Mouse (Mus musculus): ENCODE measurements around the gene Jazf1. TPM values are rescaled to one million over a fixed set of nuclear protein-coding genes. Genes with fewer than 3 reads are reported as not detected.
A peak's percentile ranks its signal among the peaks of the same experiment; 100 is the strongest.

Jazf1 gene
- polyA plus RNA-seq, 1 experiment from 2014 or later = 1.4 TPM

DNA sequence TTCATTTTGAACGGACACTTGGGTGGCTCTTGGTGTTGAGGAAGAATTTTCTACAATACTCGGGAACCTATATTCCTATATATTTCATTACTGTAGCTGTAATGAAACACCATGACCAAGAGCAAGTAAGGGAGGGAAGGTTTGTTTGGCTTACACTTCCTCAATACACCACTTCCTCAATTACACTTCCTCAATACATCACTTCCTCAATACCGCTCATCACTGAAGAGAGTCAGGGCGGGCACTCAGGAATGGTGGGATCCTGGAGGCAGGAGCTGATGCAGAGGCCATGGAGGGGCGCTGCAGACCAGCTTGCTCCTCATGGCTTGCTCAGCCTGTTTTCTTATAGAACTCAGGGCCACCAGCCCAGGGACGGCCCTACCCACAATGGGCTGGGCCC lies 225.8 kb downstream of the Jazf1 start:
- DNase-seq = no peak
- H3K9ac ChIP-seq = no peak overlapping the region
- 40% methylated on average over 6 of the region's 6 CpGs for WGBS (ENCODE audit: insufficient replicate concordance)
- ATAC-seq (ENCODE audit: low read depth) = no peak
- no peak overlapping the region for H3K4me3 ChIP-seq (replicated peaks)
- no peak overlapping the region for H3K4me2 ChIP-seq
- H3K36me3 ChIP-seq = no peaks in the 10 kb centered on the region
- H3K9me3 ChIP-seq (replicated peaks) = no peaks in the 10 kb centered on the region
- no peak overlapping the region for H3K27ac ChIP-seq
- H3K27me3 ChIP-seq = no peaks in the 10 kb centered on the region
- H3K4me1 ChIP-seq (replicated peaks) = no peaks in the 10 kb centered on the region

DNA sequence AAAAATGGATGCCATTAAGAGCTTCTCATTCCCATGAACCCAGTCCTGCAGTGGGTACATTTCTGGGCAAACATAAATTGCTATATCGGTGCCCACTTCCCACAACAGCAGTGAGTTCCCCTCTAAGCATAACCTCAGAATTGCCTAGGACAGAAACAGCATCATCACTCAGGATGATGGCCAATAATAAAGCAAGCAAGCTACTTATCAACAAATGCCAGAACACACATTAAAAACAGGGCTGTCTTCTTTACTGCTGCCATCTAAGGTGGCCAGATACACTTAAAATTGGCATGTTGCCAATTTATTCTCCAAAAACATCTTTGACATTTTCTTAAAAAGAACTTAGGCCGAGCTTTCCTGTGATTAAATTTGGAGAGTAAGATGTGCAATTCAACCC lies 226.8 kb downstream of the Jazf1 start:
- DNase-seq (no peak), ATAC-seq (ENCODE audit: low read depth) (no peak)
- Histone ChIP-seq H3K4me2 (no peak overlapping the region), H3K4me1 (replicated peaks) (no peaks in the 10 kb centered on the region), H3K27me3 (no peaks in the 10 kb centered on the region), H3K36me3 (no peaks in the 10 kb centered on the region), H3K4me3 (replicated peaks) (no peak overlapping the region), H3K9me3 (replicated peaks) (no peaks in the 10 kb centered on the region), H3K27ac (no peak overlapping the region), H3K9ac (no peak overlapping the region)
- WGBS (ENCODE audit: insufficient replicate concordance) = 53% methylated on average over 2 of the region's 2 CpGs

DNA sequence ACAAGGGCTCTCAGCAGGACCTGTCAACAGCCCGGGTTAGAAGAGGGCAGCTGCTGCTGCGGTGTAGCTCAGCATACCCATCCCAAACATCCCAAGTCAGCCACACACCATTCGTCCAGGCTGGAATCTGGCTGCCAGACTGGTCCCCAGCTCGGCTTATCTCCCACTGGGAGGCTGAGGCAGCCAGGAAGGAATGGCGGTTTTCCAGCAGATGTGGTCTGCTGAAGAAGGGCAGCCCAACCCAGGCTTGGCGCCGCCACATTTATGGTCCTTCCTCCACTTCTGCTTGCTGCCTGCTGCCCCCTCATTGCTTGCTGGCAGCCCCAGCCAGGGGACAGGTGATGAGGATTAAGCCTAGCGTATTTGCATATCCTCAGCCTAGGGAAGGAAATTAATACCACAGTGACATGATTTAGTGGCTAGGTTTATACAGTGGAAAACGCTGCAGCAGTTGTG lies 227.8 kb downstream of the Jazf1 start:
- Histone ChIP-seq H3K27me3 (no peaks in the 10 kb centered on the region), H3K36me3 (no peaks in the 10 kb centered on the region), H3K4me2 (no peak overlapping the region), H3K9ac (no peak overlapping the region), H3K4me1 (replicated peaks) (no peaks in the 10 kb centered on the region), H3K27ac (no peak overlapping the region), H3K4me3 (replicated peaks) (no peak overlapping the region), H3K9me3 (replicated peaks) (no peaks in the 10 kb centered on the region)
- DNase-seq (no peak), ATAC-seq (ENCODE audit: low read depth) (no peak)
- 52% methylated on average over 9 of the region's 9 CpGs for WGBS (ENCODE audit: insufficient replicate concordance)

DNA sequence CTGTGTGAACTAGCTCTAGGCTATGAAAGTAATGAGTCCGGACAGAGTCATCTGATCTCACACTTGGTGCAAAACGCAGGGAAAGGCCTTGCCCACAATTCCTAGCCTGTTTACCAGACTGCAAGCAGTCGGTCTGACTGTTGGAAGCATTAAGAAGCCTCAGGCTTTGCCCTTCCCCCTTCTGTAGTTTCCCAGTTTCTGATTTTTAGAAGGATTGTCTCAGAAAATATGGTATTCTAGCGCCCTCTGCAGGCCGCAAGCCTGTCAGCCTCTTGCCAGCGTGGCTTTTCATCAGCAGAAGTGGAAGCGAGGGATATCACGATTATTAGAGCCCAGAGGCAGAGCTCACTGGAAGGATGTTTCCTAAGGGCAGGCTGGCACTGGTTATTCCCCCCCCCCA lies 229.7 kb downstream of the Jazf1 start:
- no peak overlapping the region for H3K4me3 ChIP-seq (replicated peaks)
- no peak overlapping the region for H3K27ac ChIP-seq
- H3K36me3 ChIP-seq = no peaks in the 10 kb centered on the region
- no peaks in the 10 kb centered on the region for H3K27me3 ChIP-seq
- 11% methylated on average over 8 of the region's 8 CpGs for WGBS (ENCODE audit: insufficient replicate concordance)
- H3K9ac ChIP-seq = no peak overlapping the region
- H3K9me3 ChIP-seq (replicated peaks) = no peaks in the 10 kb centered on the region
- ATAC-seq (ENCODE audit: low read depth) = no peak
- H3K4me2 ChIP-seq = no peak overlapping the region
- no peaks in the 10 kb centered on the region for H3K4me1 ChIP-seq (replicated peaks)
- peak; percentile 32 for DNase-seq

DNA sequence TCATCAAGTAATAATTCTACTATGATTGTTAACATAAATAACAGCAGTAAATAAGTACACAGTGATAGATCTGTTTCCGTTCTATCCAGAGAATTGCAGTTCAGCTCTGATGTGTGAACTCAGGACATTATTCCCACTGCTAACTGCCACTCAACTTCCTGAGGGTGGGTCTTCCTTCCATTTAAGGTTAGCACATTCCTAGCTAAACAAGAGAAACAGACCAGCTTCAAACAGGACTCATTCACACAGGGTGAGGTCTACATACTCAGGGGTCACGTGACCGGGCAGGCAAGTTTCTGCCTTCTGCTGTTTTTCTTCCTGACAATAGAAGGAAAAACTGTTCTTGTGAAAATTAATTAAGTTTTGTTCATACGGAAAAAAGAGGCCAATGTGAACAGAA lies 230.6 kb downstream of the Jazf1 start:
- Histone ChIP-seq H3K4me1 (replicated peaks) (no peaks in the 10 kb centered on the region), H3K9me3 (replicated peaks) (no peaks in the 10 kb centered on the region), H3K4me3 (replicated peaks) (no peak overlapping the region), H3K9ac (no peak overlapping the region), H3K4me2 (no peak overlapping the region), H3K27me3 (no peaks in the 10 kb centered on the region), H3K36me3 (no peaks in the 10 kb centered on the region), H3K27ac (no peak overlapping the region)
- WGBS (ENCODE audit: insufficient replicate concordance) = 67% methylated on average over 4 of the region's 4 CpGs
- ATAC-seq (ENCODE audit: low read depth) = no peak
- DNase-seq = no peak

GRCm38 (mm10) chr6:52836201-52836950 lies 232.1 kb downstream of the Jazf1 start:
- no peak for DNase-seq
- Histone ChIP-seq H3K4me3 (replicated peaks) (no peak overlapping the region), H3K4me1 (replicated peaks) (no peaks in the 10 kb centered on the region), H3K27me3 (no peaks in the 10 kb centered on the region), H3K9me3 (replicated peaks) (no peaks in the 10 kb centered on the region), H3K36me3 (no peaks in the 10 kb centered on the region), H3K27ac (no peak overlapping the region), H3K4me2 (no peak overlapping the region), H3K9ac (no peak overlapping the region)
- ATAC-seq (ENCODE audit: low read depth) = no peak
- WGBS (ENCODE audit: insufficient replicate concordance) = 71% methylated on average over 15 of the region's 15 CpGs

- Histone ChIP-seq H3K27ac (no peak overlapping the region), H3K9ac (no peak overlapping the region), H3K4me3 (replicated peaks) (no peak overlapping the region), H3K27me3 (no peaks in the 10 kb centered on the region), H3K4me2 (no peak overlapping the region), H3K4me1 (replicated peaks) (no peaks in the 10 kb centered on the region), H3K36me3 (no peaks in the 10 kb centered on the region), H3K9me3 (replicated peaks) (no peaks in the 10 kb centered on the region)
- no peak for ATAC-seq (ENCODE audit: low read depth)
- WGBS (ENCODE audit: insufficient replicate concordance) = 62% methylated on average over 2 of the region's 2 CpGs
- DNase-seq = no peak
Measured at GRCm38 (mm10) chr6:52827752-52828277, 240.6 kb downstream of the Jazf1 start.

DNA sequence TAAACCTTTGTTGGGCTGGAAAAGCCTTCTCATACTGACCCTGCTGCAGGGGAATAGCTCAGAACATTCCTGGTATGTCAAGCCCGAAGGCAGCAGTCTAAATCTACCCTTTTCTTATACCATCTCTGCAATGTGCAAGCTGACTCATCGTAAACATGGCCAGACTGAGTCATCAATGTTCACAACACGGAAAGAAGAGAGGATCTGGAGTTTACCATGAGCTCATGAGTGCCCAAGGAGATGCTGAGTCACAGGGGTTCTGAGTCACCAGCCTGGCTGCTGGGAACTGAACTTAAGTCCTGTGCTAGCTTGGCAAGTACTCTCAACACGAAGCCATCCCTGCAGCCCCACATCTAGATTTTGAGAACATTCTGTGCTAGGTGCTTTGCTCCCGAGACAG lies 242.9 kb downstream of the Jazf1 start:
- WGBS (ENCODE audit: insufficient replicate concordance) = 37% methylated on average over 5 of the region's 5 CpGs
- DNase-seq = peak; percentile 11
- no peak overlapping the region for H3K4me2 ChIP-seq
- H3K4me3 ChIP-seq (replicated peaks) = no peak overlapping the region
- H3K27me3 ChIP-seq = no peaks in the 10 kb centered on the region
- ATAC-seq (ENCODE audit: low read depth) = peak; percentile 31; the same call in 1 of the 2 replicates
- H3K27ac ChIP-seq = no peak overlapping the region
- H3K36me3 ChIP-seq = no peaks in the 10 kb centered on the region
- no peak overlapping the region for H3K9ac ChIP-seq
- no peaks in the 10 kb centered on the region for H3K4me1 ChIP-seq (replicated peaks)
- no peaks in the 10 kb centered on the region for H3K9me3 ChIP-seq (replicated peaks)

DNA sequence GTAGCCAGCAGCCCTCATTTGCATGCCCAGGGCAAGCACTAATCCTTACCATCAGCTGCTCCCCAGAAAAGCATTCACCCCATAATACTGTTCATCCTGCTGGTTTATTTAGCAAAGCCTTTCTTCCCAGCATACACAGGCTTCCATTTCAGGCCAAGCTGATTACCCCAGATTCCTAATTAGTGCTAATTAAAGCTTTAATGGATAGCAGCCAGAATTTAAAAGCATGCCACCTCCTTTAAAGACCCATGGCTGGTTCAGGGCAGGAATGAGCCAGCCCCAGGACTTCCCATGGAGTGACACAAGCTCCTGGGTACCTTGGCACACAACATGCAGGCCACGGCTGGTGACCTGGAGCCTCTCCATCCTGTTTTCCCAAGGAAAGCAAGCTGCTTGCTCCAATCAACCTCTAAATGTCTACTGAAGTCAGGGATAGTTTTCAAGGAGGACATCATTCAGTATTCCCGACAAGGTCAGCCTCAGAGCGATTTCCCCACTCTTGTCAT lies 243.4 kb downstream of the Jazf1 start:
- Histone ChIP-seq H3K27ac (no peak overlapping the region), H3K27me3 (no peaks in the 10 kb centered on the region), H3K9me3 (replicated peaks) (no peaks in the 10 kb centered on the region), H3K4me2 (no peak overlapping the region), H3K4me3 (replicated peaks) (no peak overlapping the region), H3K9ac (no peak overlapping the region), H3K36me3 (no peaks in the 10 kb centered on the region), H3K4me1 (replicated peaks) (no peaks in the 10 kb centered on the region)
- 78% methylated on average over 3 of the region's 3 CpGs for WGBS (ENCODE audit: insufficient replicate concordance)
- ATAC-seq (ENCODE audit: low read depth) (no peak), DNase-seq (no peak)

GRCm38 (mm10) chr6:52823064-52823463 lies 245.4 kb downstream of the Jazf1 start:
- WGBS (ENCODE audit: insufficient replicate concordance) = 65% methylated on average over 7 of the region's 7 CpGs
- ATAC-seq (ENCODE audit: low read depth) (no peak), DNase-seq (no peak)

DNA sequence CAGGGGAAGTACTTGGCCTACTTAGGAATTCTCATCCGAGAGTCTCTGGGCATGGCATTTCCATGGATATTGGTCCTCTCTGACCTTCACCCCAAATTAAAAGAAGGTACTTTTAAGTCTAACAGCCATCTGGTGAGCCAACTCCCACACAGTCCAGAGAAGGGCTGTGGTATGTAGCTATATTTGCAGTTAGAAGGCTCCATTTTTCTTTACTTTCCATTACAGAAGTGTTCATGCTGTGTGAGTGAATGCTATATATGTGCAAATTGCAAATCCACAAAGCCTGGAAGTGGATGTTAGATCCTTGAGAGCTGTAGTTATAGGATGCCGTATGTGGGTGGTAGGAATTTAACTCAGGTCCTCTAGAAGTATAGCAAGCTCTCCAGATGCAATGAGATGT lies 245.8 kb downstream of the Jazf1 start:
- 70% methylated on average over 2 of the region's 2 CpGs for WGBS (ENCODE audit: insufficient replicate concordance)

More at GRCm38 (mm10) chr6:52823064-52823463, 245.4 kb downstream of the Jazf1 start:
- no peaks in the 10 kb centered on the region for H3K4me1 ChIP-seq (replicated peaks)
- no peak overlapping the region for H3K4me2 ChIP-seq
- no peak overlapping the region for H3K4me3 ChIP-seq (replicated peaks)
- no peak overlapping the region for H3K9ac ChIP-seq
- H3K36me3 ChIP-seq = no peaks in the 10 kb centered on the region
- no peaks in the 10 kb centered on the region for H3K27me3 ChIP-seq
- no peak overlapping the region for H3K27ac ChIP-seq
- H3K9me3 ChIP-seq (replicated peaks) = no peaks in the 10 kb centered on the region

GRCm38 (mm10) chr6:52819353-52819752 lies 249.1 kb downstream of the Jazf1 start:
- Histone ChIP-seq H3K9ac (no peak overlapping the region), H3K9me3 (replicated peaks) (no peaks in the 10 kb centered on the region), H3K4me3 (replicated peaks) (no peak overlapping the region), H3K27me3 (no peaks in the 10 kb centered on the region), H3K27ac (no peak overlapping the region), H3K4me2 (no peak overlapping the region), H3K4me1 (replicated peaks) (no peaks in the 10 kb centered on the region), H3K36me3 (no peaks in the 10 kb centered on the region)
- DNase-seq = no peak
- WGBS (ENCODE audit: insufficient replicate concordance) = 70% methylated on average over 8 of the region's 8 CpGs
- ATAC-seq (ENCODE audit: low read depth) = no peak

More for the DNA sequence above, 245.8 kb downstream of the Jazf1 start:
- H3K4me3 ChIP-seq (replicated peaks) = no peak overlapping the region
- DNase-seq = no peak
- no peaks in the 10 kb centered on the region for H3K9me3 ChIP-seq (replicated peaks)
- ATAC-seq (ENCODE audit: low read depth) = no peak
- no peak overlapping the region for H3K27ac ChIP-seq
- no peaks in the 10 kb centered on the region for H3K36me3 ChIP-seq
- H3K4me1 ChIP-seq (replicated peaks) = no peaks in the 10 kb centered on the region
- H3K4me2 ChIP-seq = no peak overlapping the region
- H3K9ac ChIP-seq = no peak overlapping the region
- H3K27me3 ChIP-seq = no peaks in the 10 kb centered on the region
